Mouse (Mus musculus): Measurements from ENCODE around the gene Arid3a. TPM values are rescaled to one million over a fixed set of nuclear protein-coding genes. Genes with fewer than 3 reads are reported as not detected.

Arid3a gene
- total and polyA plus RNA-seq, 3 experiments = 11.8 to 17.2 TPM; not detected in 1

DNA sequence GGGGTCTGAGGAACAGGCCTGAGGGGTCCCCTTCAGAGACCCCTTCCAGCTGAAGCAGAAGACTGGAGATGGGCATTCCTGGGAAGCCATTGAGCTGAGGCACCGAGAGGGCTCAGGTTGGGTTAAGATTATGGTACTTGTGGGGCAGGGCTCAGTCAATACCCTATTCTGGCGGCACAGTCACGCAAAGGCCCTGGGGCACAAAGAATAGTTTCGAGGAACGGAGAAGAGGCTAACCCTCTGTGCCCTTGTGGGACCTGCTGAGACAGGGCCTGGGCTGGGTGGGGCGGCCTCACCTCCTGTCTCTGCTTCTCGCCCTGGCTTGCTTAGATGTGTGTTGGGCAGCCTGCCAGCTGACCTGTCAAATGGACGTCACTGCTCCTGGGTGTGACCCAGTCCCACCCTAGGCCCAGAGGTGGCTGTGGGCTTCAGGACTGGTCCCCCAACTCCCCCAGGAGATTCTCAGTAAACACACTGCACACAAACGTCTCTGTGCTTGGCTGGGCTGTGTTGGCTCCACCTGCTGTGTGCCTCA is 6.4 kb downstream of the Arid3a start:
- Histone ChIP-seq H3K27ac (ENCODE audit: control insufficient read depth, low read depth, low read length) (no peak overlapping the region), H3K79me2 (ENCODE audit: control insufficient read depth, insufficient read depth, low read length, poor library complexity) (no peaks in the 10 kb centered on the region), H3K4me1 (ENCODE audit: control insufficient read depth in 1 of 2, insufficient read depth in 2 of 2, low read length in 2 of 2) (no peaks in the 10 kb centered on the region), H3K9ac (ENCODE audit: control insufficient read depth, low read depth, low read length, poor library complexity, severe bottlenecking) (no peak overlapping the region), H3K4me3 (ENCODE audit: control insufficient read depth in 1 of 2, insufficient read depth in 1 of 2, low read depth in 2 of 2, low read length in 2 of 2) (no peak overlapping the region), H3K9me3 (replicated peaks; ENCODE audit: insufficient read depth, low read length) (no peaks in the 10 kb centered on the region), H3K36me3 (ENCODE audit: control insufficient read depth in 1 of 2, insufficient read depth in 2 of 2, low read length in 2 of 2) (no peaks in the 10 kb centered on the region), H3K27me3 (ENCODE audit: control insufficient read depth in 1 of 2, insufficient read depth in 2 of 2, low read length in 2 of 2) (no peaks in the 10 kb centered on the region)
- TF ChIP-seq RCOR1 (IDR thresholded peaks at IDR 0.05; ENCODE audit: low read depth, low read length) = no peak
- TF ChIP-seq MXI1 (IDR thresholded peaks at IDR 0.05; ENCODE audit: low read depth, low read length) = no peak
- no peak for TF ChIP-seq USF1 (IDR thresholded peaks at IDR 0.05; ENCODE audit: low read depth, low read length)
- no peak for TF ChIP-seq ZC3H11A (IDR thresholded peaks at IDR 0.05; ENCODE audit: low read depth, low read length)
- no peak for TF ChIP-seq ZKSCAN1 (IDR thresholded peaks at IDR 0.05; ENCODE audit: low read depth, low read length)
- TF ChIP-seq TCF12 (IDR thresholded peaks at IDR 0.05; ENCODE audit: low read depth, low read length) = no peak
- TF ChIP-seq TAL1 (IDR thresholded peaks at IDR 0.05; ENCODE audit: low read length) = no peak
- no peak for TF ChIP-seq USF2 (IDR thresholded peaks at IDR 0.05; ENCODE audit: borderline replicate concordance in 1 of 2, insufficient read depth in 1 of 2, low read depth in 1 of 2, low read length in 2 of 2)
- TF ChIP-seq CTCF (IDR thresholded peaks at IDR 0.05 in 2 of 3, conservative IDR thresholded peaks at IDR 0.05 in 1 of 3; ENCODE audit: control insufficient read depth in 1 of 3, insufficient read depth in 1 of 3, low read depth in 2 of 3, low read length in 3 of 3, poor library complexity in 1 of 3, severe bottlenecking in 1 of 3) = no peak
- no peak for TF ChIP-seq ZNF384 (IDR thresholded peaks at IDR 0.05; ENCODE audit: low read depth, low read length)
- no peak for TF ChIP-seq MAFK (IDR thresholded peaks at IDR 0.05; ENCODE audit: borderline replicate concordance, low read depth, low read length)
- TF ChIP-seq SMC3 (IDR thresholded peaks at IDR 0.05; ENCODE audit: low read depth, low read length) = no peak
- TF ChIP-seq EP300 (IDR thresholded peaks at IDR 0.05; ENCODE audit: low read depth in 1 of 2, low read length in 2 of 2) = no peak
- TF ChIP-seq KAT2A (conservative IDR thresholded peaks at IDR 0.05; ENCODE audit: low read depth, low read length) = no peak
- no peak for TF ChIP-seq SIN3A (IDR thresholded peaks at IDR 0.05; ENCODE audit: low read length)
- no peak for DNase-seq (ENCODE audit: low read depth, low spot score)

GRCm38 (mm10) chr10:79933861-79934260 is 7.0 kb downstream of the Arid3a start:
- Histone ChIP-seq H3K27ac (ENCODE audit: control insufficient read depth, low read depth, low read length) (no peak overlapping the region), H3K36me3 (ENCODE audit: control insufficient read depth in 1 of 2, insufficient read depth in 2 of 2, low read length in 2 of 2) (no peaks in the 10 kb centered on the region)

More at GRCm38 (mm10) chr10:79933861-79934260, 7.0 kb downstream of the Arid3a start:
- no peaks in the 10 kb centered on the region for H3K4me1 ChIP-seq (ENCODE audit: control insufficient read depth in 1 of 2, insufficient read depth in 2 of 2, low read length in 2 of 2)
- TF ChIP-seq TAL1 (IDR thresholded peaks at IDR 0.05; ENCODE audit: low read length) (no peak), POLR2A (IDR thresholded peaks at IDR 0.05; ENCODE audit: control insufficient read depth in 1 of 2, insufficient read depth in 1 of 2, low read depth in 1 of 2, low read length in 2 of 2, poor library complexity in 1 of 2) (no peak), NELFE (IDR thresholded peaks at IDR 0.05; ENCODE audit: low read depth, low read length) (no peak)
- no peaks in the 10 kb centered on the region for H3K79me2 ChIP-seq (ENCODE audit: control insufficient read depth, insufficient read depth, low read length, poor library complexity)
- no peaks in the 10 kb centered on the region for H3K27me3 ChIP-seq (ENCODE audit: control insufficient read depth in 1 of 2, insufficient read depth in 2 of 2, low read length in 2 of 2)
- no peaks in the 10 kb centered on the region for H3K9me3 ChIP-seq (replicated peaks; ENCODE audit: insufficient read depth, low read length)
- H3K4me3 ChIP-seq (ENCODE audit: control insufficient read depth in 1 of 2, insufficient read depth in 1 of 2, low read depth in 2 of 2, low read length in 2 of 2) = no peak overlapping the region
- H3K9ac ChIP-seq (ENCODE audit: control insufficient read depth, low read depth, low read length, poor library complexity, severe bottlenecking) = no peak overlapping the region
- DNase-seq (ENCODE audit: low read depth, low spot score) = no peak
